Mouse (Mus musculus) intestine, embryonic 14.5 days (tissue): ENCODE measurements around the gene Gpld1. TPM values are rescaled to one million over a fixed set of nuclear protein-coding genes. Genes with fewer than 3 reads are reported as not detected.

ENCODE experiments used
- ATAC-seq: fragments of 200-750 bp; cut with Nextera tagmentation; replicated peaks from 2 replicates; pipeline ENCODE4 v1.8.0; 2017; ENCODE audit warnings: low read depth, moderate number of reproducible peaks, moderate TSS enrichment, moderate library complexity; ENCODE audit not compliant: low FRiP score, low TSS enrichment
- DNase-seq: peaks from one replicate; pipeline ENCODE4 v3.0.0-alpha.2; 2018; ENCODE audit warnings: low spot score
- H3K27ac ChIP-seq: fragments of 300-500 bp; sonication (generic); 2 replicates; pipeline ENCODE4 v1.5.1; 2014; ENCODE audit warnings: low read depth, mild to moderate bottlenecking, control low read depth
- H3K27me3 ChIP-seq: fragments of 300-500 bp; sonication (generic); replicated peaks from 2 replicates; pipeline ENCODE4 v1.6.1; 2014; ENCODE audit warnings: low read length, control low read depth; ENCODE audit not compliant: control insufficient read depth, insufficient read depth
- H3K36me3 ChIP-seq: fragments of 300-500 bp; sonication (generic); 2 replicates; pipeline ENCODE4 v1.6.1; 2014; ENCODE audit warnings: low read length, control low read depth; ENCODE audit not compliant: control insufficient read depth, insufficient read depth
- H3K4me1 ChIP-seq: fragments of 300-500 bp; sonication (generic); replicated peaks from 2 replicates; pipeline ENCODE4 v1.6.1; 2014; ENCODE audit warnings: low read length, control low read depth, mixed read lengths; ENCODE audit not compliant: control insufficient read depth, insufficient read depth
- H3K4me2 ChIP-seq: fragments of 300-500 bp; sonication (generic); 2 replicates; pipeline ENCODE4 v1.6.1; 2014; ENCODE audit warnings: low read length
- H3K4me3 ChIP-seq: fragments of 300-500 bp; sonication (generic); 2 replicates; pipeline ENCODE4 v1.5.1; 2014; ENCODE audit warnings: low read depth, low read length, control low read depth, mixed read lengths
- H3K9ac ChIP-seq: fragments of 300-500 bp; sonication (generic); 2 replicates; pipeline ENCODE4 v1.6.1; 2014; ENCODE audit warnings: mild to moderate bottlenecking, low read length
- H3K9me3 ChIP-seq: fragments of 300-500 bp; sonication (generic); 2 replicates; pipeline ENCODE4 v1.6.1; 2016; ENCODE audit warnings: low read length, control low read depth; ENCODE audit not compliant: control insufficient read depth
- WGBS: fragments of 180-500 bp; shearing (Covaris S2); extraction: QIAGEN DNeasy Blood & Tissue Kit; methylation state at CpG from one replicate; pipeline ENCODE4 v1.1.7; 2014; 5-methylcytosine and 5-hydroxymethylcytosine counted together
- polyA plus RNA-seq: library from polyadenylated mRNA; unstranded; fragments of >200 nt; fragmentation: Nextera tagmentation; extraction: Ambion mirVana; gene quantifications from 2 replicates; pipeline ENCODE4 v1.2.1, GENCODE M21; 2014

Gene Gpld1
- polyA plus RNA-seq = 2.5 and 3.0 TPM in 2 replicates

DNA sequence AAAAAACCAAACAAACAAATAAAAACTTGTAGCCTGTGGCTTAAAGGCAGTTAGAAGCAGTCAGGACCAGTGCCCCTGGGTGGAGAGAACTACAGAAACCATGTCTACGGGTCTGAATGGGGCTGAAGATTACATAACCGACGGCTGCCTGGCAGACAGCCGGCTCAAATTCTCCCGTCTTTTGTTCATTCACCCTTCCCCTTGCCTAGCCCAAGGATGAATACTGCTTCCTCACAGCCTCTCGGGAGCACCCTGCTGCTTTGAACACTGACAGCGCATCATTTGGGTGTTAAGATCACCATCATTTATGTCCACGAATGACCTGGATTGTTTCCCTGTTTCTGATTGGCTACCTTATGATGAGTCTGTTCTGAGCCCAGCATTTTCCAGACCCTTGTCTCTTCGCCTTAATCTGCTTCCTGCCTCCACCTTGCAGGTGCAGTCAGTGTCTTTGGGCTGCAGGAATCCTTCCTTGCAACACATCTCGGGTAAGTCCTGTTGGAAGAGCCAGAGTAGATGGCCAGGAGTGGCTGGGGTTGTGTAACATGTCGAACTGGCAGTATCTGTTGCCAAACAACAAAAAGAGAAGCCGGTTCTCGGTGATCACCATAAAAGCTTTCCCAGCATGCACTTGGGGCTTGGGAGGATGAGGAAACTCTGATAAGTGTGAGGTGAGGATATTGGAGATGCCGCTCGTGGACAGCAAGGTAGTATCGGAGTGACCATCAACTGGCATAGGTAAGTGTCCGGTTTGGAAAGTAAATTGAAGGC lies at the start of gene Gpld1:
TSS of gene Gpld1 (plus strand) at position 641 of the 771 bp plus-strand sequence.
- H3K9ac ChIP-seq = no peak within 1 kb of the TSS
- no peaks in the 10 kb centered on the region for H3K36me3 ChIP-seq
- H3K27me3 ChIP-seq = no peaks in the 10 kb centered on the region
- DNase-seq = no peak
- no peak within 1 kb of the TSS for H3K4me2 ChIP-seq
- WGBS = 66% methylated on average over 17 of the region's 17 CpGs
- no peak within 1 kb of the TSS for H3K4me3 ChIP-seq
- H3K9me3 ChIP-seq = no peaks in the 10 kb centered on the region
- no peak within 1 kb of the TSS for H3K27ac ChIP-seq
- no peak for ATAC-seq
- H3K4me1 ChIP-seq = no peaks in the 10 kb centered on the region

DNA sequence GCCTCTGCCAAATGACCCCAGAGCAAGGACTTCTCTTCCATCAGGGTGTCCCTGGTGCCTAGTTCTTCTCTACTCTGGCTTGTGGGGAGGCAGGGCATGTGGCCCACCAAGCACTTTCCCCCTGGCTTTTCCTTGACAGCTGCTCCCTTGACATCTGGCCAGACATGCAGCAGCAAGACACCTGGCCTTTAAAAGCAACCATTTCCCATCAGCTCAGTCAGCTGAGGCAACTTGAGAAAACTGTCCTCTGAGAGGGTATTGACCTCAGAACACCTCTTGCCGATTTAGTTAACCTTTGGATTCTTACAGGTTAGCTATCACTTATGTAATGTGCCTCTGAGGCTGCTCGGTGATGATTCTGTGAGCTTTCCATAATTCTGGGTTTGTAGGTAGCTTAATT lies 49.1 kb upstream of the Gpld1 start:
- Histone ChIP-seq H3K9ac (no peak overlapping the region), H3K36me3 (no peaks in the 10 kb centered on the region), H3K27ac (no peak overlapping the region), H3K9me3 (no peaks in the 10 kb centered on the region), H3K27me3 (no peaks in the 10 kb centered on the region), H3K4me1 (no peaks in the 10 kb centered on the region), H3K4me2 (no peak overlapping the region), H3K4me3 (no peak overlapping the region)
- ATAC-seq (no peak), DNase-seq (no peak)
- WGBS = 68% methylated on average over 2 of the region's 2 CpGs

DNA sequence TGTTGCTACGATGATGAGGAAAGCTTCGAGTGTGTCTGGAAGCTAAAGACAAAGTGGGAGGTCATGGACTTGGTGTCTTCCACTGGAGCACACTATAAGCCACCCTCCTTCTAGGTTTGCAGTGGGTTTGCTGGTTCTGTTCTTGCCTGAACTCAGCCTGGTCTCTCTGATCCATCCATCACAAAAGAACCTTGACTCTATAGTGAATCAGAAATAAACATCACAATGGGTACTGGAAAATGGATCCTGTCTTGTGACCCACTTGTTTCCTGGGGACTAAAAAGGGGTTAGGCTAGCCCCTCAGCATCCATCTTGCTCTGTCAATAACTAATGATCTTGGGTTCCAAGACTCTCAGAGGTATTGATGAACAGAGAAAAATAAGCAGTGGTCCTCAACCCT lies 41.0 kb upstream of the Gpld1 start:
- no peak overlapping the region for H3K9ac ChIP-seq

DNA sequence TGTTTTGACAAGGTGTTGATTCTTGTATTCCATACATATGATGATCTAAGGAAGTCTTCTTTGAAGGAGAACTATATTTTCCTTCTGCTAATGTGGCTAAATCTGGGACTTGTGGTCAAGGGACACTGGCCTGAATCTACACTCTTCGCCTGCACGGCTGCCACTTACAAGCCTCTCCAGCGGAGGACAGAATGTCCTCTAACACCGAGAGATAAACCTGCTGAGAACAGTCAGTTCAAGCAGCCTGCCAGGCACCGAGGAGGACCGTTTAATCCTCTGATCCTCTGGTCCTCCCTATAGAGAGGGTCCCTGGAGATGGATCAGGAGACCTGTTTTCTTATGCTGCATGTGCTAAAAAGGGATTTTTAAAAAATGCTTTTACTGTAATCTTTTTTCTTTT lies 39.5 kb upstream of the Gpld1 start:
- no peak for DNase-seq
- 85% methylated on average over 6 of the region's 6 CpGs for WGBS
- no peak overlapping the region for H3K4me2 ChIP-seq

More for the DNA sequence above, 41.0 kb upstream of the Gpld1 start:
- Histone ChIP-seq H3K27ac (no peak overlapping the region), H3K9me3 (no peaks in the 10 kb centered on the region), H3K4me2 (no peak overlapping the region), H3K4me3 (no peak overlapping the region), H3K4me1 (no peaks in the 10 kb centered on the region), H3K36me3 (no peaks in the 10 kb centered on the region), H3K27me3 (no peaks in the 10 kb centered on the region)
- 97% methylated on average over 2 of the region's 2 CpGs for WGBS
- ATAC-seq = no peak
- DNase-seq = no peak

DNA sequence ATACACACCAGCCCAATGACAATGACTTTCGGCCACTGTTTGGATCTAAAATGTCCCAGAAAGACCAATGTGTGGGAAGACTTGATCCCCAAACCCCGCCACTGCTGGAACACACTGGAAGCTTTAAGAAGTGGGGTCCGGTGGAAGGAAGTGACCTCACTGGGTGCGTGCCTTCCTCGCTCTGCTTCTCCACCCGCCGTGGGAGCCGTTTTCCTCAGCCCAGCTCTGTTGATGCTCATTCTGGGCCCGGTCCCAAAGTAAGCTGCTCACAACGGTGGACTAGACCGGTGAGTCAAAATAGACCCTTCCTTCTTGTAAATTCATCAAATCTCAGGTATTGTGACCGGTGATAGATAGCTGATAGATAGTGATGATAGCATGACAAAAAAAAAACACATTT lies 37.5 kb upstream of the Gpld1 start:
- H3K27me3 ChIP-seq = no peaks in the 10 kb centered on the region
- ATAC-seq (no peak), DNase-seq (no peak)
- H3K4me3 ChIP-seq = no peak overlapping the region
- no peak overlapping the region for H3K27ac ChIP-seq
- H3K4me1 ChIP-seq = no peaks in the 10 kb centered on the region
- 91% methylated on average over 12 of the region's 12 CpGs for WGBS
- H3K9me3 ChIP-seq = no peaks in the 10 kb centered on the region
- peaks cover 8% of the 10 kb centered on the region; the same call in 1 of the 2 replicates for H3K36me3 ChIP-seq
- no peak overlapping the region for H3K4me2 ChIP-seq
- no peak overlapping the region for H3K9ac ChIP-seq

More for the DNA sequence above, 39.5 kb upstream of the Gpld1 start:
- Histone ChIP-seq H3K27ac (no peak overlapping the region), H3K4me3 (no peak overlapping the region), H3K4me1 (no peaks in the 10 kb centered on the region), H3K36me3 (no peaks in the 10 kb centered on the region), H3K9ac (no peak overlapping the region), H3K27me3 (no peaks in the 10 kb centered on the region), H3K9me3 (no peaks in the 10 kb centered on the region)
- no peak for ATAC-seq

DNA sequence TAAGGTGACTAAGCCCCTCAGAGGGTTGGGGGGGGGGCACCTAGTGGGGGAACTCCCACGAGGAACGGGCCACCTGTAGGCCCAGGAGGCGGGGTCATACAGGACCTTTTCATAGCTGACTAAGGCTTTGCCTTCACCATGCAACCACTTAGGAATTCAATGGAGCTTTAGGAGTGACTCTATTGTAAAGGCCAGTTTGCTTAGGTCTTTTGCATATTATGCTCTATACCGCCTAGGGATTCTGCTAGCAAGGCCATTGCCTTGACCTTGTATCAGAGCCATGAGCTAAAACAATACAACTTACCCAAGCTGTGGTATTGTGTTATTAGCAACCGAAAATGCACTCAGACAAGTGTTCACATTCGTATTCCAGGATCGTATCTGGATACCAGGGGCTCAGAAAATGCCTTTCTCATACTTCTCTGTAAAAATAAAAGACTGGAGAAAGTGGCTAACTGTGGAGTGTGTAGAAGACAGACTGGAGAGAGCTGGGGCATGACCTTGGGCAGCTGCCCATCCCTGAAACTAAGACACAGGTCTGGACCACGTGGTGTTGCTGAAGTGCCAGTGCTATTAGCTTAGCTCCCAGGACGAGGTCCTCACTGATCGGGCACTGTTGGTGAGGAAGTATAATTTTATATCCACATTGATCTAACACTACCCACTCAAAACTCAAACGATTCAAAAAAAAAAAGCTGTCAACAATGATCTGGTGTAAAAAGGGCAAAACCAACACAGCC lies 36.0 kb upstream of the Gpld1 start:
- 82% methylated on average over 11 of the region's 11 CpGs for WGBS
- H3K27ac ChIP-seq = no peak overlapping the region

DNA sequence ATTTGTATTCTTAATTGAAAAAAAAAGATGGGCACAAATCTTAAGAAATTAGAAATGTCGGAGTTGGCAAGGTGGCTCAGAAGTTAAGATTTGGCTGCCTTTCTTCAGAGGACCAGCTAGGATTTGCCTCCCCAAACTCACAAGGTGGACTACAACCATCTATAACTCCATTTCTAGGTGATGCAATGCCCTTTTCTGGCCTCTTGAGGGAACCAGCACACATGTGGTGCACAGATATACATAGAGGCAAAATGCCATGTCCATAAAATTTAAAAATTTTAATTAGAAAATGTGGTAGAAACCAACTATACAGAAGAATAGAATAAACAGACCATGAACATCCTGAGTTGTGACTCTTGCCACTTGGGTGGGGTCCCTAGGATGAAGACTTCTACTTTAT lies 33.8 kb upstream of the Gpld1 start:
- Histone ChIP-seq H3K4me3 (no peak overlapping the region), H3K9me3 (no peaks in the 10 kb centered on the region), H3K27me3 (no peaks in the 10 kb centered on the region), H3K4me1 (no peaks in the 10 kb centered on the region), H3K4me2 (no peak overlapping the region), H3K27ac (no peak overlapping the region), H3K9ac (no peak overlapping the region), H3K36me3 (peaks cover 17% of the 10 kb centered on the region)
- no peak for DNase-seq
- WGBS = 98% methylated on average over 1 of the region's 1 CpGs
- ATAC-seq = no peak

More for the DNA sequence above, 36.0 kb upstream of the Gpld1 start:
- H3K36me3 ChIP-seq = peaks cover 11% of the 10 kb centered on the region; the same call in 1 of the 2 replicates
- no peak overlapping the region for H3K9ac ChIP-seq
- ATAC-seq = no peak
- no peaks in the 10 kb centered on the region for H3K4me1 ChIP-seq
- H3K4me3 ChIP-seq = no peak overlapping the region
- H3K9me3 ChIP-seq = no peaks in the 10 kb centered on the region
- no peak for DNase-seq
- no peak overlapping the region for H3K4me2 ChIP-seq
- H3K27me3 ChIP-seq = no peaks in the 10 kb centered on the region

DNA sequence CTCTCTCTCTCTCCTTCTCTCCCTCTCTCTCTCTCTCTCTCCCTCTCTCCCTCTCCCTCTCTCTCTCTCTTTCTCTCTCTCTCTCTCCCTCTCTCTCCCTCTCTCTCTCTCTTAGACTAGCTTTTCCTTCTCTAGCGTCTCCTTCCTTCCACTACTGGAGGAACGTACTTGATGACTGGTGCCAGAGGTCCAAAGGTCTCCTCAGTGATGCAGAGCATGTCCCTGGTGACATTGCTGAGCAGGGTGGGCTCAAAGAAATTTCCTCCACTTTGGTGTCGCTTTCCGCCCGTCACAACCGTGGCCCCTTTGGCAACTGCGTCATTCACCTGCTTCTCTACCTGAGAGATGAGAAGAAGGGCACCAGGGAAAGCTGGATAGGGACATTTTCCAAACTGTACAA lies 29.4 kb upstream of the Gpld1 start:
- Histone ChIP-seq H3K4me1 (no peaks in the 10 kb centered on the region), H3K9ac (no peak overlapping the region), H3K36me3 (peaks cover 41% of the 10 kb centered on the region), H3K9me3 (no peaks in the 10 kb centered on the region), H3K27ac (no peak overlapping the region), H3K4me2 (no peak overlapping the region), H3K4me3 (no peak overlapping the region), H3K27me3 (no peaks in the 10 kb centered on the region)
- no peak for DNase-seq
- 88% methylated on average over 7 of the region's 7 CpGs for WGBS
- no peak for ATAC-seq
